Mouse (Mus musculus) adrenal gland, adult 18-20 months (tissue): ENCODE measurements around the gene Fam219a. TPM values are rescaled to one million over a fixed set of nuclear protein-coding genes. Genes with fewer than 3 reads are reported as not detected.

Experiments used
- DNase-seq, 2 experiments: peaks; one replicate each; pipeline ENCODE4 v3.0.0; 2021 to 2022; ENCODE audit warnings: low spot score in 2 of 2
- total RNA-seq, 2 experiments: library from RNA; stranded (reverse); gene quantifications; 1 replicate in 1 of 2; 2 replicates in 1 of 2; pipeline ENCODE4 v1.2.3; 2021

Fam219a gene
- total RNA-seq, 2 experiments from 2014 or later: 15.7 to 20.2 TPM

DNA sequence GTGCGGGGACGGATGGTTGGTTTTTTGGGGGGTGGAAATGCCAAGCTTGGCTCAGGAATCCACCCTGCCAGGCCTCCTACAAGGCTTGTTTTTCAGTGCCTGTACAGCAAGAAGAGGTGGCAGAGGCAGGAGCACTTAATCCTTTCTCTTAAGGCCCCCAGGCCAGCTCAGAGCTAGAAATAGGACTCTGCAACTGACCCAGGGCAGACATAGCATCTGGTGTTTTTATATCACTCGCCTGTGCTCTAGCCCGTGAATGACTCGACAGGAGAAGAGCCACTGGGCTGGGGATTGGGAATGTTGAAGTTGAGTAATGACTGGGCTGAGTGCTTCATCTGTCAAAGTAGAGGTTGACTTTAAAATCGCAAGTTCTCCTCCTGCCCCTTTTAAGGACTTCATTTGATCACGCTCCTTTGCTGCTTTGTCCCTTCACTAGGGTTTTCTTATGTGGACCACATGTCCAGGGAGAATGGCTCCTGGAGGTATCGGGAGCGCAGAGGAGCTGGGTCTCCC, 91.6 kb downstream of the Fam219a start:
- DNase-seq: no peak

DNA sequence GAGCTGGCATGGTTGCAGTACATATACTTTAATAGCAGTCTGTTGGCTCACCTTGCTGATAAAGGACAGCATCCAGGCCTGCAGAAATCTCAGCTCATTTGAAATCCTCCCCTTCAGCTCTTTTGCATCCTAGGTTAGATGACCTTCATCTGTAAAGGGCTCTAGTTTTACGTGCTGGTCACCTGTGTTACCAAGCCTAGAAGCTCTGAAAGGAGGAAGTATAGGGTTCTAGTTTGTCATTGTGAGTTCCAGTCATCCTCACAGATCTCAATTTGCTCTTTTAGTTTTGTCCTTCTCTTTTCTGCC, 98.0 kb downstream of the Fam219a start:
- DNase-seq: no peak

DNA sequence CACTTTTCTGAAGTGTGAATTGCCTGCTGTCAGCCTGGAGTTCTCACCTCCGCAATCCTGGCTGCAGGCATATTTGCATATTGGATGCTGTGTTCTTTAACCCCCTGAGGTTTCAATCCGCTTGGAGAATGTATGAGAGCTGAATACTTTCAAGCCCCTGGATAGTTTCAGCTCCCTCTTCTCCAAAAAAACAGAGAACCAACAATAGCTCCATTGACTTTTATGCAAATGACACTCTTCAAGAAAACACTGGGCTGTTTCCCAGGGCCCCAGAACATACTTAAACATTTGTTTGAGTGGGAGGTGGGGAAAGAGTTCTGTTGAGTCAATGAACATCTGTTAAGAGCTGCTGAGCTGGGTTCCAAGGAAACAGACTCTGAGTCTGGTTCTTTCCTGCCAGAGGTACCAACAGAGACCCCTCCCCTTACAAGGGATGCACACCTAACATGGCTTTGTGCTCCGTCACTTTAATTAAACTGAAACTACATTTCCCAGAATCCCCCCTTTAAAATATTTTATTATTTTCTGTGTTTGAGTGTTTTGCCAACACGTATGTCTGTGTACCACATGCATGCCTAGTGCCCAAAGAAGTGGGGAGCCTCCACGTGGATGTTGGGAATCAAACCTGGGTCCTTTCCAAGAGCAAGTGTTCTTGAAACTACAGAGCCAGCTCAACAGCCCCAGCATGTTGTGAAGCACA, 98.5 kb downstream of the Fam219a start:
- DNase-seq: no peak

DNA sequence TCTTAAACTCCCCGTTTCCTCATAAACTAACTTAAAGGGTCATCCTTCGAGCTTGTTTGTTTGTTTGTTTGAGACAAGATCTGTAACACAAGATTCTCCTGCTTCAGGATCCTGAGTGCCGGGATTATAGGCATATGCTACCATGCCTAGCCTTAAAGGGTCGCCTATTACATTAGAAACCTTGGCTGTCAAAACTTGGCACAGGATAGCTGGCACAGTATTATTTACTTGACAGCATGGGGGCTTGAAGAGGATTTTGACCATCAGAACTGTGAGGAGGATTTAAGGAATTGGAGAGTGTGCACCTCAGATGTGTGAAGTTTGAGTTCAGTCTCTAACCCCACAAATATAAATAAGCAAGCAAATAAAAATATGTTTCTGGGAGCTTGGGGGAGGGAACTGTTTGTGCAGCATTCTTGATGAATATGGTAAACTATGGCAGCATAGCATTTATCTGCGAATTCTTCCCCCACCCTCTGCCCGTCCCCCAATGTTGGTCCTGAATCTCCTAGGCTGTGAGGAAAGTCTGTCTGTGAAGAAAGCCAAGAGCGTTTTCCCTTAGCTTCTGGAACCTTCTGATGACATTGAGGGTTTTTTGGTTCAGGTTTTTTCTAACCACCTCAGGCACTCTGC, 99.2 kb downstream of the Fam219a start:
- DNase-seq: no peak

DNA sequence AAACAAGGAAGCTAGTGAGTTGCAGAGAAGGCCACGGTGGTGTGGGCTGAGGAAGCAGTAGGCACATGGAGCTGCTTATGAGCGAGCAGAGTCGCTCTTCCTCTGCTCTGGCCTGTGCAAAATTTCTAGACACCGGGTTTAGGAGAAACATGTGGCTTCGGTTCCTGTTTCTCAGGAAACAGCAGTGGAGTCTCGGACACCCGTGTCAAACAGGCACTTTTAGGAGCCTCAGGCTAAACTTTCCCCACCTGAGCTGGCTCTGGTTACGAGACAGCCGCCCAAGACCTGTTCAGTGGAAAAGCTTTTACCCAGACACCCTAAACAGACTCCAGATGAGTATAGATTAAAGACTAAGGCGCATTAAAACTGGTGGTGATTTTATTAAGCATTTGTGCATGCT, 100.1 kb downstream of the Fam219a start:
- DNase-seq: no peak

DNA sequence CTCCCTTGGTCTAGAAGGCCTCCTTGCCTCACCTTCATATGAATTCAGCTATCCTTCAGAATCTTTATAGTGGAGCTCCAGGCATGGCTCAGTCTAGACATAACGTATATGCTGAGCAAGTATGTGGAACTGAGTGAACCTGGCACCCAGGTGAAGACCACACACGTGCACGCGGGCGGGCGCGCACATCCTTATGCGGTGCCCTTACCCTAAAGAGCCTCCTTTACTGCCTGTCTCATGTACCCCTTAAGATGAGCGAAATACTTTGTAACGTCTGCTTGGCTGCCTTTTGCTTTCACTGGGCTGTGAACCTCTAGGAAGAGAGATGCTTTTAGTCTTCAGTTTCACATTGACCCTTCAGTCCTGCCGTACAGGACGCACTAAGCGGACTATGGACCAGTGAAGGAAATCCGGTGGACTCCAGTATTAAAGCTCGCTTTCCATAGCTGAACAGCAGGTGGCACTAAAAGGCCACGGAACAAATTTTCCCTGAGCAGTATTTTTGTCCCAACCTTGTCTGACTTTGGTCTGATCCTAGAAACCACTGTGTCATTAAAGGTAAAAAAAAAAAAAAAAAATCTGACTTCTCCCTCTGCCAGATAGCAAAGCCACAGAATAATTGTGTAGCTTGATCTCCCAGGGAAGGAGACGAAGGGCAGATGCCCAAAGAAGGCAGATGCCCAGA, 100.8 kb downstream of the Fam219a start:
- peak; percentile 51 to 63 for DNase-seq

Other genes starting within 250 kb of the Fam219a start
- gene Ubap1, start 220.5 kb downstream of the Fam219a start, total RNA-seq: 10 to 100 TPM; 52.3 to 56.9 TPM
- gene Kif24, start 104.7 kb downstream of the Fam219a start, total RNA-seq: under 1 TPM; 0.90 to 0.93 TPM
- 10 to 100 TPM; 25.6 to 27.0 TPM for gene Nudt2, start 104.4 kb downstream of the Fam219a start, total RNA-seq
- 10 to 100 TPM; 11.6 to 12.4 TPM for gene AI464131, start 66.5 kb downstream of the Fam219a start, total RNA-seq
- gene 1110017D15Rik, start 52.2 kb downstream of the Fam219a start, total RNA-seq: 1 to 10 TPM in 1 of 2 experiments, under 1 TPM in 1; 0.60 to 1.1 TPM
- gene Dnaic1, start 237 bp upstream of the Fam219a start, total RNA-seq: not detected
- gene Enho, start 70.8 kb upstream of the Fam219a start, total RNA-seq: 1 to 10 TPM; 2.3 to 4.1 TPM
- gene Cntfr, start 127.6 kb upstream of the Fam219a start, total RNA-seq: 10 to 100 TPM; 36.2 to 36.6 TPM
- 10 to 100 TPM; 83.8 to 95.0 TPM for gene Il11ra1, start 130.5 kb upstream of the Fam219a start, total RNA-seq
- 10 to 100 TPM; 34.3 to 37.0 TPM for gene Rpp25l, start 144.0 kb upstream of the Fam219a start, total RNA-seq
- 100 to 1,000 TPM; 115 to 123 TPM for gene Dctn3, start 153.6 kb upstream of the Fam219a start, total RNA-seq
- gene Arid3c, start 161.6 kb upstream of the Fam219a start, total RNA-seq: not detected
- gene Galt, start 185.7 kb upstream of the Fam219a start, total RNA-seq: 10 to 100 TPM; 37.8 to 39.6 TPM
- gene Sigmar1, start 186.6 kb upstream of the Fam219a start, total RNA-seq: 10 to 100 TPM; 75.2 to 77.2 TPM
- 10 to 100 TPM; 40.1 to 40.4 TPM for gene Ccl27a, start 204.7 kb upstream of the Fam219a start, total RNA-seq